Mouse (Mus musculus) midbrain, embryonic 11.5 days (tissue): ENCODE measurements around the gene Ltb. TPM values are rescaled to one million over a fixed set of nuclear protein-coding genes. Genes with fewer than 3 reads are reported as not detected.

Experiments used
- ATAC-seq: fragments of 200-750 bp; cut with Nextera tagmentation; 2 replicates; pipeline ENCODE4 v1.8.0; 2017; ENCODE audit warnings: moderate TSS enrichment, moderate library complexity; ENCODE audit not compliant: low FRiP score
- DNase-seq: peaks from one replicate; pipeline ENCODE4 v3.0.0; 2015; ENCODE audit warnings: low spot score; ENCODE audit errors: missing footprints
- H3K27ac ChIP-seq: fragments of 300-500 bp; sonication (generic); 2 replicates; pipeline ENCODE4 v1.5.1; 2014; ENCODE audit warnings: low read depth, low read length
- H3K27me3 ChIP-seq: fragments of 300-500 bp; sonication (generic); 2 replicates; pipeline ENCODE4 v1.6.1; 2014; ENCODE audit warnings: mild to moderate bottlenecking, low read length, moderate library complexity, mixed read lengths; ENCODE audit not compliant: control insufficient read depth, insufficient read depth
- H3K36me3 ChIP-seq: fragments of 300-500 bp; sonication (generic); 2 replicates; pipeline ENCODE4 v1.6.1; 2014; ENCODE audit warnings: mild to moderate bottlenecking, low read length, moderate library complexity, mixed read lengths; ENCODE audit not compliant: control insufficient read depth, insufficient read depth
- H3K4me1 ChIP-seq: fragments of 300-500 bp; sonication (generic); 2 replicates; pipeline ENCODE4 v1.6.1; 2014; ENCODE audit warnings: low read length; ENCODE audit not compliant: control insufficient read depth, insufficient read depth
- H3K4me2 ChIP-seq: fragments of 300-500 bp; sonication (generic); 2 replicates; pipeline ENCODE4 v1.6.1; 2014; ENCODE audit warnings: mild to moderate bottlenecking, moderate library complexity
- H3K4me3 ChIP-seq: fragments of 300-500 bp; sonication (generic); 2 replicates; pipeline ENCODE4 v1.5.1; 2014; ENCODE audit warnings: low read depth, low read length
- H3K9ac ChIP-seq: fragments of 300-500 bp; sonication (generic); 2 replicates; pipeline ENCODE4 v1.6.1; 2014; ENCODE audit warnings: low read length
- H3K9me3 ChIP-seq: fragments of 300-500 bp; sonication (generic); 2 replicates; pipeline ENCODE4 v1.6.1; 2016; ENCODE audit warnings: low read length; ENCODE audit not compliant: control insufficient read depth
- WGBS: fragments of 180-500 bp; shearing (Covaris S2); extraction: QIAGEN DNeasy Blood & Tissue Kit; methylation state at CpG from one replicate; pipeline ENCODE4 v1.1.7; 2014; 5-methylcytosine and 5-hydroxymethylcytosine counted together
- polyA plus RNA-seq: library from polyadenylated mRNA; unstranded; fragments of >200 nt; fragmentation: Nextera tagmentation; extraction: Ambion mirVana; gene quantifications from 2 replicates; pipeline ENCODE4 v1.2.1, GENCODE M21; 2014

Ltb gene
- polyA plus RNA-seq, 1 experiment from 2014 or later = not detected

GRCm38 (mm10) chr17:35172445-35173234 is 21.6 kb upstream of the Ltb start:
- no peaks in the 10 kb centered on the region for H3K4me1 ChIP-seq
- H3K36me3 ChIP-seq = no peaks in the 10 kb centered on the region
- no peak overlapping the region for H3K4me2 ChIP-seq
- no peak overlapping the region for H3K4me3 ChIP-seq
- DNase-seq (no peak), ATAC-seq (no peak)
- H3K9me3 ChIP-seq = no peaks in the 10 kb centered on the region
- no peak overlapping the region for H3K27ac ChIP-seq
- WGBS = 70% methylated on average over 11 of the region's 11 CpGs
- H3K27me3 ChIP-seq = no peaks in the 10 kb centered on the region
- H3K9ac ChIP-seq = 0 out of 2 replicates have a peak overlapping the region, but pooled peaks have one; percentile 9

DNA sequence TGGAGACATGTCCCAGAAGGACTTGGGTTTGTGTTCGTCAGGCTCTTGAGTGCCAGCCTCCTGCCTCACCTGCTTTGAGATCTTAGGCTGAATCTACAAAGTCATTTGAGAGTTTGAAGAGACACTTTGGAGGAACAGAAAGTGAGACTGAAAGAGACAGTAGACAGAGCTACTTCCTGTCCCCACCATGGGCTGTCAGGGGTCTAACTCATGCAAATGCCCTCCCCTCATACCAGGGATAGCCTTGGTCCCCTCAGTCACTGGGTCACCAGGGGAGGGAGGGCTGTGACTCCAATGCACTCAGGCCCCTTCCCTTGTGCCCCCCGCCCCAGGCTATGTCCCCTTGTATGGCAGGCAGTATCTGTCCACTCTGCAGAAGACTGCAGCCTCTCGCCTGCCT is 20.9 kb upstream of the Ltb start:
- WGBS = 61% methylated on average over 3 of the region's 3 CpGs
- no peak overlapping the region for H3K9ac ChIP-seq
- H3K27ac ChIP-seq = no peak overlapping the region
- DNase-seq (no peak), ATAC-seq (no peak)
- no peak overlapping the region for H3K4me2 ChIP-seq
- H3K27me3 ChIP-seq = no peaks in the 10 kb centered on the region
- H3K36me3 ChIP-seq = no peaks in the 10 kb centered on the region
- H3K4me1 ChIP-seq = no peaks in the 10 kb centered on the region
- H3K4me3 ChIP-seq = no peak overlapping the region
- H3K9me3 ChIP-seq = no peaks in the 10 kb centered on the region

GRCm38 (mm10) chr17:35174201-35174977 is 19.9 kb upstream of the Ltb start:
- Histone ChIP-seq H3K36me3 (no peaks in the 10 kb centered on the region), H3K4me2 (no peak overlapping the region), H3K27me3 (no peaks in the 10 kb centered on the region), H3K27ac (no peak overlapping the region), H3K9me3 (no peaks in the 10 kb centered on the region), H3K4me1 (no peaks in the 10 kb centered on the region), H3K4me3 (no peak overlapping the region), H3K9ac (no peak overlapping the region)
- ATAC-seq (no peak), DNase-seq (no peak)
- WGBS = 82% methylated on average over 8 of the region's 8 CpGs

GRCm38 (mm10) chr17:35175382-35175781 is 18.9 kb upstream of the Ltb start:
- DNase-seq = no peak
- Histone ChIP-seq H3K4me2 (no peak overlapping the region), H3K9ac (no peak overlapping the region), H3K36me3 (no peaks in the 10 kb centered on the region), H3K27me3 (no peaks in the 10 kb centered on the region), H3K27ac (no peak overlapping the region), H3K9me3 (no peaks in the 10 kb centered on the region), H3K4me3 (no peak overlapping the region), H3K4me1 (no peaks in the 10 kb centered on the region)
- WGBS = 63% methylated on average over 6 of the region's 6 CpGs
- ATAC-seq = no peak

- Histone ChIP-seq H3K9ac (no peak within 1 kb of the TSS), H3K4me3 (no peak within 1 kb of the TSS), H3K36me3 (no peaks in the 10 kb centered on the region), H3K4me1 (no peaks in the 10 kb centered on the region), H3K27me3 (no peaks in the 10 kb centered on the region), H3K9me3 (no peaks in the 10 kb centered on the region), H3K4me2 (no peak within 1 kb of the TSS), H3K27ac (no peak within 1 kb of the TSS)
- WGBS = 42% methylated on average over 2 of the region's 2 CpGs
- ATAC-seq = no peak
- DNase-seq = no peak
Measured at GRCm38 (mm10) chr17:35175968-35176367, 18.3 kb upstream of the Ltb start, which contains the start of gene Aif1. Gene Aif1, minus strand, starts transcription at chr17:35176068.

DNA sequence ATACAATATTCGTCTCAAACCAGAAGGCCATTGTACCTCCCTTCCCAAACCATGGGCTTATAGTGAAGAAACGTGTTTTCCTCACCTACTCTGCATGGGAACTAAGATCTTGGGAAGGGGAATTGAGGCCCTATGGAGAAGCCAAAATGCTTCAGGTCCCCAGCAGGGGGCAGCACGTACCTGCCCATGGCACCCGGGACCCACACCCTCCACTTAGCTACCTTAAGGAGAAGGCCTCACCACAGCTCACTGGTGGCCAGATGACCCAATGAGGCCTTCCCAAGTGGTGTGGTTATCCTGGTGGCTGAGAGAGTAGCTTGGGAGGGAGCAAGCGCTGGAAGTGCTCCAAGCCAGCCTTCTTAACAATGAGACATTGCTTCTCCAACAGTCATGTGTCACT is 15.7 kb upstream of the Ltb start:
- DNase-seq (peak; percentile 96), ATAC-seq (0 out of 2 replicates have a peak, but pooled peaks have one; percentile 44)
- 17% methylated on average over 5 of the region's 5 CpGs for WGBS
- no peaks in the 10 kb centered on the region for H3K4me1 ChIP-seq
- H3K27ac ChIP-seq = no peak overlapping the region
- no peak overlapping the region for H3K4me3 ChIP-seq
- H3K9me3 ChIP-seq = no peaks in the 10 kb centered on the region
- no peaks in the 10 kb centered on the region for H3K36me3 ChIP-seq
- H3K27me3 ChIP-seq = no peaks in the 10 kb centered on the region
- no peak overlapping the region for H3K4me2 ChIP-seq
- no peak overlapping the region for H3K9ac ChIP-seq

DNA sequence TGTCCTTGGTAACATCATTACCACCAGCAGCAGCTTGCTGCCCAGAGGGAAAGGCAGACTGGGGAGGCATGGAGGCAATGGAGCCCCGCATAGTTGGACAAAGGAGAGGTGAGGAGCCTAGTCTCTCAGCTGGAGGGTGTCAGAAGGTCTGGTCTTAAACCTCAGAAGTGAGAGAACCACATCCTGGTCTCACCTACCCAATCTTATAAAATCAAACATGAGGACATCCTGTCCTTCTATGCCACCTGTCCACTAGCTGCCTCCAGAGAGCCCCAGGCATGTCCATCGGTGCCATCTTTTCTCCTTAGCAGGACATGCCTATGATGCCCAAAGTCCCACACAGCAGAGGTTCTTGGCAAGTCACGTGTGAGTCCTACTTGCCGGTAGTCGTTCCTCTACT is 14.1 kb upstream of the Ltb start:
- no peaks in the 10 kb centered on the region for H3K9me3 ChIP-seq
- no peak overlapping the region for H3K4me2 ChIP-seq
- no peaks in the 10 kb centered on the region for H3K27me3 ChIP-seq
- 91% methylated on average over 5 of the region's 5 CpGs for WGBS
- no peak overlapping the region for H3K4me3 ChIP-seq
- H3K27ac ChIP-seq = no peak overlapping the region
- DNase-seq (no peak), ATAC-seq (no peak)
- no peaks in the 10 kb centered on the region for H3K4me1 ChIP-seq
- H3K36me3 ChIP-seq = no peaks in the 10 kb centered on the region
- no peak overlapping the region for H3K9ac ChIP-seq

DNA sequence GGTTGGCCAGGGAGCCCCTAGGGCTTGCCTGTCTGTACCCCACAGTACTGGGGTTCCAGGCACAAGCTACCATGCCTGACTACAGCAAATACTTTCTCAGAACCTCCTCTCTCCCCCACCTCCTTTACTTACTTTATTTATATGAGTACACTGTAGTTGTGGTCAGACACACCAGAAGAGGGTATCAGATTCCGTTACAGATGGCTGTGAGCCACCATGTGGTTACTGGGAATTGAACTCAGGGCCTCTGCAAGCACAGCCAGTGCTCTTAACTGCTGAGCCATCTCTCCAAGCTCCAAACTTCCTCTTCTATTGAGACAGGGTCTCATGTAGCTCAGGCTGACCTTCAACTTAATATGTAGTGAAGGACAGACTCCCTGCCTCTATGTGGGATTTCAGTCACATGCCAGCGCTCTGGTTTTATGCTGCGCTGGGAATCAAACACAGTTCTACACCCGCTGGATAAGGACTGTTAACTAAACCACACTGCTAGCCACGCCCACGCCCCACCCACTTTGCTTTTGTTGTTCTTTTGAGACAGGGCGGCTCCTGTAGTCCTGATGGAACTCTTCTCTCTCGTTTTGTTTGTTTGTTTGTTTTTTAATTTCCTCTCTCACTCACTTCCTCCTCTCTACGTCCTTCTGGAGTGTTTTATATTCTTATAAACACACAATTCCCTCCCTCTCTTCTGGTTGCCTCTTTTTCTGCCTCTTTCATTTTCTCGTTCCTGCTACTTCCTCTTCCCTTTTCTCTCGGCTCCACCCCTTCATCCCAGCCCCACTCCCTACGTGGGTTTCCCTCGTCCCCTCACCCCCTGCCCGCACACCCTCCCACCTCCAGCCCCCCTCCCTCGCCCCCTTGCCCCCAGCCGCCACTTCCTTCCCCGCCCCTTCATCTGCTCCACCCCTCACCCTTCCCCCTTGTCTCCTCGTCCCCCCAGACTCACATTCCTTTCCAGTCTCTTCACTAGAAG is 8.3 kb upstream of the Ltb start:
- Histone ChIP-seq H3K9me3 (no peaks in the 10 kb centered on the region), H3K4me1 (peaks cover 6% of the 10 kb centered on the region; the same call in 1 of the 2 replicates), H3K9ac (peak overlapping the region; percentile 47), H3K27ac (no peak overlapping the region), H3K4me2 (peak overlapping the region; percentile 45), H3K27me3 (no peaks in the 10 kb centered on the region), H3K36me3 (no peaks in the 10 kb centered on the region), H3K4me3 (peak overlapping the region; percentile 24)
- ATAC-seq = 0 out of 2 replicates have a peak, but pooled peaks have one; percentile 48
- peak; percentile 97 for DNase-seq
- WGBS = 4% methylated on average over 17 of the region's 18 CpGs
